Mouse (Mus musculus): ENCODE measurements around the gene Fibp. TPM values are rescaled to one million over a fixed set of nuclear protein-coding genes. Genes with fewer than 3 reads are reported as not detected.
A peak's percentile ranks its signal among the peaks of the same experiment; 100 is the strongest.

Gene Fibp
- polyA plus RNA-seq (2016; fragmentation: Nextera tagmentation; extraction: Ambion mirVana) = 122 and 128 TPM in 2 replicates

GRCm38 (mm10) chr19:5460465-5460911 lies at the start of gene Fibp:
Fibp (plus strand) TSS chr19:5460615.
- peaks cover 15% of the 10 kb centered on the region for H3K27me3 ChIP-seq
- H3K4me3 ChIP-seq (replicated peaks) = peak within 1 kb of the TSS; percentile 75
- peaks cover 25% of the 10 kb centered on the region for H3K36me3 ChIP-seq (replicated peaks)
- under 1% methylated on average over 32 of the region's 32 CpGs for WGBS
- peaks cover 55% of the 10 kb centered on the region for H3K4me1 ChIP-seq
- ATAC-seq (ENCODE audit: low FRiP score) = peak; percentile 60
- H3K9me3 ChIP-seq = no peaks in the 10 kb centered on the region
- H3K27ac ChIP-seq = peak within 1 kb of the TSS; percentile 71
- peak within 1 kb of the TSS; percentile 90 for H3K4me2 ChIP-seq
- peak within 1 kb of the TSS; percentile 79 for H3K9ac ChIP-seq

DNA sequence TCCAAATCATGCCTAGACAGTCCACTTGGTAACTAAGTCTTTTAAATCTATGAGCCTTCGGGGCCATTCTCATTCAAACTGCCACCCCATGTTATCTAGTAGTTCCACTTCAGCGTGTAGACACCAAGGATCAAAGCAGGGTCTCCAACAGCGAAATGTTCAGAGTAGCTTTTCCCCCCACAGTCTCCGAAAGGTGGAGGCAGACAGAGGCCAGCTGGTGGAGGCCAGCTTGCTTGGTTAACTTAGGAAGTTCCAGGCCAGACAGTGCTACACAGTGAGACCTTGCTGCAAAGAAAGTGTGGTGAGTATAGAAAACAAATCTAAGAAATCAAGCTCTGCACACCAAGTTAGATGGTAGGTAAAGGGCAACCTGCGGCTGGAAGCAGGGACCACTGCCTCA lies 49.8 kb upstream of the Fibp start:
- no peak overlapping the region for H3K9ac ChIP-seq
- H3K36me3 ChIP-seq (replicated peaks) = no peaks in the 10 kb centered on the region
- ATAC-seq (ENCODE audit: low FRiP score) = no peak
- WGBS = 87% methylated on average over 5 of the region's 5 CpGs
- no peak overlapping the region for H3K4me2 ChIP-seq
- H3K27ac ChIP-seq = no peak overlapping the region
- peaks cover 9% of the 10 kb centered on the region for H3K4me1 ChIP-seq
- H3K27me3 ChIP-seq = no peaks in the 10 kb centered on the region
- H3K4me3 ChIP-seq (replicated peaks) = no peak overlapping the region
- no peaks in the 10 kb centered on the region for H3K9me3 ChIP-seq

DNA sequence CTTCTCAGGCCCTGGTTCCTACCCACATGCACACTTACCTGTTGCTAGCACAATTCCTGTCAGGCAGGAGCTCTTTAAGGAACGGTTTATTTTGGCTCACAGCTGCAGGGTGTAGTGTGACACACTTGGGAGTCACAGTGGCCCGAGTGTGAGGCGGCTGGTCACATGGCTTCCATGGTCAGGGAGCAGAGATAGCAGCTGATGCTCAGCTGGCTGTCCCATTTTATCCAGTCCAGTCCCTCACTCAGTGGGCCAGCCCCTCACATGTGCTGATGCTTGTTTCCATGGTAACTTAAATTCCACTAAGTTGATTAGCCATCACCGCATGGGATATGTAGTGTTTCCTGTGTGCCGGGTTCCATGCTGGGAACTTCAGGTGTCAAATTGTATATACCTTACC lies 48.5 kb upstream of the Fibp start:
- H3K27me3 ChIP-seq = no peaks in the 10 kb centered on the region
- H3K4me1 ChIP-seq = peaks cover 5% of the 10 kb centered on the region; the same call in 1 of the 2 replicates
- H3K36me3 ChIP-seq (replicated peaks) = no peaks in the 10 kb centered on the region
- H3K4me2 ChIP-seq = no peak overlapping the region
- H3K9ac ChIP-seq = no peak overlapping the region
- H3K4me3 ChIP-seq (replicated peaks) = no peak overlapping the region
- no peak overlapping the region for H3K27ac ChIP-seq
- no peak for ATAC-seq (ENCODE audit: low FRiP score)
- WGBS = 75% methylated on average over 5 of the region's 5 CpGs
- no peaks in the 10 kb centered on the region for H3K9me3 ChIP-seq

GRCm38 (mm10) chr19:5413840-5414239 lies 46.6 kb upstream of the Fibp start:
- no peak overlapping the region for H3K4me2 ChIP-seq
- H3K4me1 ChIP-seq = no peaks in the 10 kb centered on the region
- no peaks in the 10 kb centered on the region for H3K27me3 ChIP-seq
- H3K9ac ChIP-seq = no peak overlapping the region
- H3K27ac ChIP-seq = no peak overlapping the region
- no peak overlapping the region for H3K4me3 ChIP-seq (replicated peaks)
- ATAC-seq (ENCODE audit: low FRiP score) = no peak
- no peaks in the 10 kb centered on the region for H3K9me3 ChIP-seq
- WGBS = 61% methylated on average over 4 of the region's 4 CpGs
- H3K36me3 ChIP-seq (replicated peaks) = 0 out of 2 replicates have a peak, but pooled peaks cover 5% of the 10 kb centered on the region

- Histone ChIP-seq H3K4me3 (replicated peaks) (no peak overlapping the region), H3K27ac (no peak overlapping the region), H3K9ac (no peak overlapping the region), H3K27me3 (no peaks in the 10 kb centered on the region), H3K36me3 (replicated peaks) (0 out of 2 replicates have a peak, but pooled peaks cover 5% of the 10 kb centered on the region), H3K4me2 (no peak overlapping the region), H3K9me3 (no peaks in the 10 kb centered on the region), H3K4me1 (no peaks in the 10 kb centered on the region)
- no peak for ATAC-seq (ENCODE audit: low FRiP score)
- WGBS = 59% methylated on average over 2 of the region's 2 CpGs
Observed at GRCm38 (mm10) chr19:5414534-5414957, 45.9 kb upstream of the Fibp start.

- no peaks in the 10 kb centered on the region for H3K27me3 ChIP-seq
- no peak overlapping the region for H3K4me3 ChIP-seq (replicated peaks)
- H3K4me2 ChIP-seq = no peak overlapping the region
- peaks cover 25% of the 10 kb centered on the region for H3K36me3 ChIP-seq (replicated peaks)
- H3K27ac ChIP-seq = no peak overlapping the region
- WGBS = 92% methylated on average over 8 of the region's 8 CpGs
- no peak for ATAC-seq (ENCODE audit: low FRiP score)
- H3K4me1 ChIP-seq = peaks cover 12% of the 10 kb centered on the region
- no peaks in the 10 kb centered on the region for H3K9me3 ChIP-seq
- no peak overlapping the region for H3K9ac ChIP-seq
Observed at GRCm38 (mm10) chr19:5418750-5419466, 41.5 kb upstream of the Fibp start.

- H3K9ac ChIP-seq = no peak overlapping the region
- no peaks in the 10 kb centered on the region for H3K27me3 ChIP-seq
- no peaks in the 10 kb centered on the region for H3K9me3 ChIP-seq
- H3K4me2 ChIP-seq = no peak overlapping the region
- no peak overlapping the region for H3K27ac ChIP-seq
- ATAC-seq (ENCODE audit: low FRiP score) = no peak
- 90% methylated on average over 9 of the region's 9 CpGs for WGBS
- H3K4me3 ChIP-seq (replicated peaks) = no peak overlapping the region
- peaks cover 14% of the 10 kb centered on the region for H3K4me1 ChIP-seq
- H3K36me3 ChIP-seq (replicated peaks) = peaks cover 25% of the 10 kb centered on the region
Observed at GRCm38 (mm10) chr19:5419630-5420029, 40.8 kb upstream of the Fibp start.

DNA sequence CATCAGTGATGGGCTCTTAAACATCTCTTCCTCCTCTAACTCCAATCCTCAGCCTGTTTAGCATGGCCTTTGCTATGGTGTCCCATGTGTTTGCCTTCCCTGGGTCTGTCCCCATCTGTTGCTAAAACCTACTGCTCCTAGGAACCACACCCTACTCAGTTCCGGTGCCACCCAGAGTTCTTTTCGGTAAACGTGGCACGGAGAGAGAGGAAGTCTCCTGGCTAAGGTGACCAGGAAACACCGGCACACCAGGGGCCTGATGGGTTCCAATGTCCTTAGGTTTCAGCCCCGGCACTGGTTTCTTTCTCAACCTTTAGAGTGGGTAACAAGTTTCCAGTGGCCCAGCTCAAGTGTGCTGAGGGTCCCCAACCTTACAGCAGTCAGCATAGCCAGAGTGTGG lies 39.8 kb upstream of the Fibp start:
- Histone ChIP-seq H3K4me1 (peaks cover 15% of the 10 kb centered on the region), H3K4me2 (no peak overlapping the region), H3K9me3 (no peaks in the 10 kb centered on the region), H3K9ac (no peak overlapping the region; the same call in 1 of the 2 replicates), H3K4me3 (replicated peaks) (no peak overlapping the region), H3K27me3 (no peaks in the 10 kb centered on the region), H3K36me3 (replicated peaks) (peaks cover 25% of the 10 kb centered on the region), H3K27ac (no peak overlapping the region)
- WGBS = 93% methylated on average over 6 of the region's 6 CpGs
- no peak for ATAC-seq (ENCODE audit: low FRiP score)

GRCm38 (mm10) chr19:5421784-5422183 lies 38.6 kb upstream of the Fibp start:
- H3K27me3 ChIP-seq = no peaks in the 10 kb centered on the region
- no peak overlapping the region for H3K4me3 ChIP-seq (replicated peaks)
- 87% methylated on average over 5 of the region's 5 CpGs for WGBS
- peaks cover 27% of the 10 kb centered on the region for H3K4me1 ChIP-seq
- no peak for ATAC-seq (ENCODE audit: low FRiP score)
- peaks cover 33% of the 10 kb centered on the region for H3K36me3 ChIP-seq (replicated peaks)
- H3K9ac ChIP-seq = 0 out of 2 replicates have a peak overlapping the region, but pooled peaks have one; percentile 4
- no peak overlapping the region for H3K27ac ChIP-seq
- no peaks in the 10 kb centered on the region for H3K9me3 ChIP-seq
- H3K4me2 ChIP-seq = no peak overlapping the region

- no peak for ATAC-seq (ENCODE audit: low FRiP score)
- 88% methylated on average over 10 of the region's 10 CpGs for WGBS
- H3K27ac ChIP-seq = no peak overlapping the region
- H3K27me3 ChIP-seq = no peaks in the 10 kb centered on the region
- H3K4me3 ChIP-seq (replicated peaks) = no peak overlapping the region
- H3K36me3 ChIP-seq (replicated peaks) = peaks cover 38% of the 10 kb centered on the region
- H3K9ac ChIP-seq = 0 out of 2 replicates have a peak overlapping the region, but pooled peaks have one; percentile 4
- H3K9me3 ChIP-seq = no peaks in the 10 kb centered on the region
- peaks cover 32% of the 10 kb centered on the region for H3K4me1 ChIP-seq
- no peak overlapping the region for H3K4me2 ChIP-seq
Observed at GRCm38 (mm10) chr19:5422267-5422666, 38.1 kb upstream of the Fibp start.

DNA sequence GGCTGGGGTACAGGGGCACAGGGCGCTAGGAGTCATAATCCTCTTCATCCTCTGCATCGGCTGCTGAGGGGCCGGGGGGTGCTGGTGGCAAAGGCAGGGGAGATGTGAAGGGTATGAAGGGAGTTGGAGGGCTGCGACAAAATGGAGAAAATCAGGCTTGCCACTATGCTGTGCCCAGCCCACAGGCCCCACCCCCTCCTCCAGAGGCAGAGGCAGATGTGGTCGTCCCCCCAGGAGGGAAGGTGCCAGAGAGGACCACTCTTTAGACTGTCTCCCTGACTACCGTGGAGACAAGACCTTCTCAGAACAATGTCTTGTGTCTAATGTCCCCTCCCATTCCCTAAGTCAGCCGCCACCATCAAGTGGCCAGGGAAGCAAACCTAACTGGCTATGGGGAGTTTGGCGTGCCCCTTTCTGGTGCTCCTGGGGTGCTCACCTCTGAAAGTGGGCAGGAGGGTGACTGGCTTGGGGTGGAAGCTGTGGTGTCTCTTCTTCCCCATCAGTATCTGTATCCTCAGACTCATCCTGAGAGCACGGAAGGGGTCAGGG lies 37.4 kb upstream of the Fibp start:
- peak overlapping the region; percentile 94 for H3K4me2 ChIP-seq
- H3K4me1 ChIP-seq = peaks cover 36% of the 10 kb centered on the region
- H3K36me3 ChIP-seq (replicated peaks) = peaks cover 36% of the 10 kb centered on the region
- no peak for ATAC-seq (ENCODE audit: low FRiP score)
- 79% methylated on average over 9 of the region's 9 CpGs for WGBS
- peak overlapping the region; percentile 82; the same call in 1 of the 2 replicates for H3K9ac ChIP-seq
- no peaks in the 10 kb centered on the region for H3K27me3 ChIP-seq
- H3K4me3 ChIP-seq (replicated peaks) = peak overlapping the region; percentile 69
- 0 out of 2 replicates have a peak overlapping the region, but pooled peaks have one; percentile 8 for H3K27ac ChIP-seq
- H3K9me3 ChIP-seq = no peaks in the 10 kb centered on the region

DNA sequence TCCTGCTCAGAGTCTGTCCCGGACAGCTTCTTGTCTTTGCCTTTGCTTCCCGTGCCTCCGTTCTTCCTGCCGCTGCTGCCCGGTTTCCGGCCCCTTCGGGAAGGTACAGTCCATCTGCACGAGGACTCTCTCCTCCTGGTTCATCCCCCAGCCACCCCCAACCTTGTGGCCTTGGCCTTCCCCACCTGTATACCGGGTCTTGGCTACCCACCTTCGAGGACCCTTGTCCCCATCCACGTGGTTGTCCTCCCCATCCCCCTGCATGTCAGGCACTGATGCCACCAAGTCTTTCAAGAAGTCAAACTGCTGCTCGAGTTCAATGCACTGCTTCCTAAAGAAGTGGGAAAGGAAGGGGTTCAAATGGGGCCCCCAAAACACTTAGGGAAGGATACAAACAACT lies 36.9 kb upstream of the Fibp start:
- Histone ChIP-seq H3K4me1 (peaks cover 36% of the 10 kb centered on the region), H3K36me3 (replicated peaks) (peaks cover 34% of the 10 kb centered on the region), H3K4me2 (peak overlapping the region; percentile 94), H3K4me3 (replicated peaks) (peak overlapping the region; percentile 69), H3K9ac (peak overlapping the region; percentile 82), H3K27me3 (no peaks in the 10 kb centered on the region), H3K27ac (peak overlapping the region; percentile 91; the same call in 1 of the 2 replicates), H3K9me3 (no peaks in the 10 kb centered on the region)
- ATAC-seq (ENCODE audit: low FRiP score) = no peak
- 74% methylated on average over 12 of the region's 12 CpGs for WGBS
